In genomic region chr4:75063275-75063674, GRCm38 (mm10) we compare ENCODE assay signal across 9 mouse cellular contexts.
DNase-seq lines count a peak whose midpoint lies in the region; TF ChIP-seq lines count a peak whose summit lies in the region.
"Had no signal": no experiment of that assay in that cellular context is flagged by ENCODE, and none has a peak within 500 bp of the region (broad histone marks: within the 10 kb centered on the region; RNA-seq: fewer than 3 reads in every experiment).

No protein-coding gene starts in this region.

- H3K27ac ChIP-seq in layer of hippocampus, adult 2 months, result no peak overlapping the region
- H3K27ac ChIP-seq: heart, embryonic 15.5 days; midbrain, embryonic 12.5 days had no signal

- no peak for DNase-seq in layer of hippocampus, adult 2 months (ENCODE audit: low spot score in 2 of 2)
- DNase-seq in layer of hippocampus, postnatal 25 days (ENCODE audit: extremely low spot score in 1 of 2, low spot score in 1 of 2), result no peak
- DNase-seq in CD4-positive, CD25-positive, alpha-beta regulatory T cell, adult 2 months (ENCODE audit: low read depth, low spot score), result peak; percentile 33
- peak; percentile 6 for DNase-seq in MN1 (ENCODE audit: low spot score)
- peak; percentile 8 for DNase-seq in hindlimb bud, embryonic 11.5 days (ENCODE audit: extremely low spot score, low read depth, low spot score)
- no peak for DNase-seq in testis, postnatal 10 days (ENCODE audit: low spot score)
- no peak for DNase-seq in spleen, postnatal 10 days (ENCODE audit: low spot score in 2 of 2)

- no peak overlapping the region for H3K4me3 ChIP-seq in layer of hippocampus, adult 2 months
- H3K4me3 ChIP-seq: heart, embryonic 15.5 days; midbrain, embryonic 12.5 days had no signal

- peak; percentile 81 for TF ChIP-seq CTCF in layer of hippocampus, adult 2 months (conservative IDR thresholded peaks at IDR 0.05)

Comparison
In these comparisons a context has a peak if more than half of its experiments do, and no peak if none do; other contexts are left out.
1. DNase-seq: peak in CD4-positive, CD25-positive, alpha-beta regulatory T cell, adult 2 months (single experiment), MN1 (single experiment) and hindlimb bud, embryonic 11.5 days (single experiment); none in layer of hippocampus, adult 2 months (0 of 2), layer of hippocampus, postnatal 25 days (0 of 2), testis, postnatal 10 days (single experiment) and spleen, postnatal 10 days (0 of 2).